Mouse (Mus musculus): ENCODE data around the gene Rangap1. TPM values are rescaled to one million over a fixed set of nuclear protein-coding genes. Genes with fewer than 3 reads are reported as not detected.

The Rangap1 gene
- total and polyA plus RNA-seq, 3 experiments = 128 to 207 (median 180) TPM

GRCm38 (mm10) chr15:81700161-81700560, 45.2 kb downstream of the Rangap1 start:
- H3K36me3 ChIP-seq (replicated peaks in 1 of 2; ENCODE audit: control insufficient read depth in 1 of 2, insufficient read depth in 1 of 2, low read length in 1 of 2) = peaks cover 24 to 33% of the 10 kb centered on the region in 2 experiments
- in situ Hi-C loops (cut with MboI; ENCODE audit: low pct_ligation_motif_present, low pct_unique_long_range_greater_than_20kb, low sequenced_read_pairs) = loop anchor here (25.0 kb wide), 1 partner anchor 212 kb away; no protein-coding TSS in a partner anchor
- H3K9me3 ChIP-seq (replicated peaks; ENCODE audit: low read length) = no peaks in the 10 kb centered on the region
- no peak overlapping the region for H3K9ac ChIP-seq (ENCODE audit: insufficient read depth, low read depth)
- H3K4me1 ChIP-seq (ENCODE audit: control insufficient read depth in 1 of 2, insufficient read depth in 2 of 2) = peaks cover 6 to 8% of the 10 kb centered on the region in 2 experiments
- H3K27me3 ChIP-seq (replicated peaks) = peaks cover 2% of the 10 kb centered on the region
- H3K4me3 ChIP-seq (replicated peaks in 1 of 3; ENCODE audit: low read depth in 2 of 3, low read length in 2 of 3, poor library complexity in 1 of 3) = no peak overlapping the region
- H3K27ac ChIP-seq (ENCODE audit: insufficient read depth, low read depth) = no peak overlapping the region
- dilution Hi-C loops (cut with MboI; ENCODE audit: extremely low pct_ligation_motif_present, extremely low pct_unique_long_range_greater_than_20kb, low sequenced_read_pairs) = no loop called here
- DNase-seq (ENCODE audit: extremely low read depth) = no peak
- no peaks in the 10 kb centered on the region for H3K79me2 ChIP-seq (replicated peaks; ENCODE audit: control insufficient read depth, extremely low read depth, insufficient read depth, poor library complexity, severe bottlenecking)
- TF ChIP-seq HCFC1 (IDR thresholded peaks at IDR 0.05; ENCODE audit: low read depth, low read length) (no peak), JUN (IDR thresholded peaks at IDR 0.05; ENCODE audit: insufficient read depth, low read depth, low read length) (no peak), POLR2A (IDR thresholded peaks at IDR 0.05; ENCODE audit: low read depth, low read length) (no peak), ZC3H11A (IDR thresholded peaks at IDR 0.05; ENCODE audit: low read depth, low read length) (no peak), POLR2AphosphoS2 (IDR thresholded peaks at IDR 0.05; ENCODE audit: low read depth, low read length) (no peak), USF1 (IDR thresholded peaks at IDR 0.05; ENCODE audit: low read depth, low read length) (no peak)
- no peak overlapping the region for H3K4me2 ChIP-seq (ENCODE audit: insufficient read depth, low read depth, poor library complexity, severe bottlenecking)

- no peak for DNase-seq (ENCODE audit: extremely low read depth)
- Histone ChIP-seq H3K36me3 (replicated peaks in 1 of 2; ENCODE audit: control insufficient read depth in 1 of 2, insufficient read depth in 1 of 2, low read length in 1 of 2) (peaks cover 9 to 17% of the 10 kb centered on the region in 2 experiments), H3K27ac (ENCODE audit: insufficient read depth, low read depth) (no peak overlapping the region), H3K9ac (ENCODE audit: insufficient read depth, low read depth) (no peak overlapping the region), H3K79me2 (replicated peaks; ENCODE audit: control insufficient read depth, extremely low read depth, insufficient read depth, poor library complexity, severe bottlenecking) (no peaks in the 10 kb centered on the region), H3K4me3 (replicated peaks in 1 of 3; ENCODE audit: low read depth in 2 of 3, low read length in 2 of 3, poor library complexity in 1 of 3) (no peak overlapping the region), H3K4me1 (ENCODE audit: control insufficient read depth in 1 of 2, insufficient read depth in 2 of 2) (peaks cover 8 to 9% of the 10 kb centered on the region in 2 experiments), H3K27me3 (replicated peaks) (peaks cover 4% of the 10 kb centered on the region), H3K9me3 (replicated peaks; ENCODE audit: low read length) (peaks cover 5% of the 10 kb centered on the region), H3K4me2 (ENCODE audit: insufficient read depth, low read depth, poor library complexity, severe bottlenecking) (no peak overlapping the region)
- in situ Hi-C loops (cut with MboI; ENCODE audit: low pct_ligation_motif_present, low pct_unique_long_range_greater_than_20kb, low sequenced_read_pairs) (no loop called here), dilution Hi-C loops (cut with MboI; ENCODE audit: extremely low pct_ligation_motif_present, extremely low pct_unique_long_range_greater_than_20kb, low sequenced_read_pairs) (no loop called here)
- TF ChIP-seq NELFE (IDR thresholded peaks at IDR 0.05; ENCODE audit: low read depth, low read length) (no peak), MEF2A (IDR thresholded peaks at IDR 0.05; ENCODE audit: borderline replicate concordance, low read depth, low read length) (no peak), JUND (conservative IDR thresholded peaks at IDR 0.05; ENCODE audit: low read depth, low read length) (no peak), NRF1 (IDR thresholded peaks at IDR 0.05; ENCODE audit: low read depth, low read length) (no peak), HCFC1 (IDR thresholded peaks at IDR 0.05; ENCODE audit: low read depth, low read length) (no peak), POLR2AphosphoS2 (IDR thresholded peaks at IDR 0.05; ENCODE audit: low read depth, low read length) (no peak), RAD21 (IDR thresholded peaks at IDR 0.05; ENCODE audit: low read depth, low read length) (no peak), KAT2A (IDR thresholded peaks at IDR 0.05; ENCODE audit: insufficient replicate concordance, low read length) (no peak), POLR2A (IDR thresholded peaks at IDR 0.05; ENCODE audit: low read depth, low read length) (no peak), CHD2 (IDR thresholded peaks at IDR 0.05; ENCODE audit: low read length) (no peak), ZMIZ1 (IDR thresholded peaks at IDR 0.05; ENCODE audit: low read depth, low read length) (no peak), SMC3 (IDR thresholded peaks at IDR 0.05; ENCODE audit: low read depth, low read length) (no peak), ELF1 (IDR thresholded peaks at IDR 0.05; ENCODE audit: low read depth, low read length) (no peak), JUN (IDR thresholded peaks at IDR 0.05; ENCODE audit: insufficient read depth, low read depth, low read length) (no peak)
Measured at GRCm38 (mm10) chr15:81698532-81698931, 46.8 kb downstream of the Rangap1 start.
